Mouse (Mus musculus): ENCODE measurements around the gene Gas7. TPM values are rescaled to one million over a fixed set of nuclear protein-coding genes. Genes with fewer than 3 reads are reported as not detected.

The Gas7 gene
- polyA plus RNA-seq, 1 experiment from 2014 or later: 5.4 TPM

DNA sequence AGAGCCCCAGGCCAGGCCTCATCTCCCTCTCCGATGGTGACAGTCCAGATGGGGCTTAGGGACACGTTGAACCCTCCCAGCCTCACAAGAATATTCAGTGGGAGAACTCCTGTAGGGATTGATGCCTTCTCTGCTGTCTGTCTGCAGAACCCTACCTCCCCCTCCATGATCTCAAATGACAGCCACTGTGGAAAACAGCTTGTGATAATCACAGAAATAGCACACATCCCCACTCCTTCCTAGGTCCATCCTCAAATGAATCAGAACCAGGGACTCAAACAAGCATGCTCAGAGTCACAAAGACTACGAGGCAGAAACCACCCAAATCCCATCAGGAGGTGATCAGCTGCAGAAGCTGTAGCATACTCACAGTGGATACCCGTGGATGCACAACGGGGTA is 210.9 kb downstream of the Gas7 start:
- no peaks in the 10 kb centered on the region for H3K9me3 ChIP-seq (ENCODE audit: control insufficient read depth)
- no peak overlapping the region for H3K27ac ChIP-seq (ENCODE audit: low read depth, low read length)
- H3K4me1 ChIP-seq (replicated peaks; ENCODE audit: control insufficient read depth, insufficient read depth, low read length): no peaks in the 10 kb centered on the region
- 83% methylated on average over 5 of the region's 5 CpGs for WGBS
- no peak overlapping the region for H3K4me3 ChIP-seq (ENCODE audit: low read depth, low read length)
- no peak overlapping the region for H3K9ac ChIP-seq (ENCODE audit: low read depth, low read length)
- H3K4me2 ChIP-seq (replicated peaks; ENCODE audit: low read depth): no peak overlapping the region
- no peak for TF ChIP-seq CTCF (IDR thresholded peaks at IDR 0.05; ENCODE audit: low read depth)
- no peaks in the 10 kb centered on the region for H3K36me3 ChIP-seq (ENCODE audit: control insufficient read depth, insufficient read depth)
- H3K27me3 ChIP-seq (replicated peaks; ENCODE audit: control insufficient read depth, insufficient read depth, low read length): no peaks in the 10 kb centered on the region
- no peak for ATAC-seq

DNA sequence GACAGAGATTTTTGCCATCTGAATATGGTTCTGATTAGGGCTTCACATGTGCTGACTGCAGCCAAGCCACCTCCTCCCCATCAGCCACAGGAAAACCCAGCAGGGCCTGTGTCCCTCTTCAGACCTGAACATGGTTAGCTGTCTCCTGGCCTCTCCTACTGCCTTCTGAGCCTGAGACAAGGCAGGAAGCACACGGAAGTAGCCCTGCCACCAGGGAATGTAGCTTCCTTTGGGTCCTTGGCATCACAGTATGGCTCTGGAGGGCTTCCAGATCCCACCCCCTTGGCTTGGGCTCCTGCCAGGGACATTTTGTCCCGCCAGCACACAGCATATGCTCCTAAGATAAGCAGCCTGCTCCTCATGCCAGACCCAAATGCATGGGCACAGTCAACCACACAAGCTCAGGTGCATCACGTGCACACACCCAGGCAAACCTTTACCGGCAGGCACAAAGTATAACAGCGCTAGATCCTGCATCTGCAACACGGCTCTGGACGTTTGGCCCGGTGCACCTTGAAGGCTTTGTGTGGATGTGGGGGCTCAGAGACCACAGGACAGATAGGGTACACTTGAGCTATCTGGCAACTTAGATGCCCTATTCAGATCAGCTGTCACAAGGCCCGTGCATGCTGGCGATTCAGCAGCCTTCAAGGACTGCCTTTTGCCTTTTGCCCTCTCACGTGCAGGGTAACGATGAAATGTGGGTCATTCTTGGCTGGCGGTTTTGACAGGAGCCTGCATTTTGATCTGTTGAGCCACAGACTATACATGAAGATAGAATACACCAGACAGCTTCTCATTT is 212.5 kb downstream of the Gas7 start:
- Histone ChIP-seq H3K27ac (ENCODE audit: low read depth, low read length) (no peak overlapping the region), H3K36me3 (ENCODE audit: control insufficient read depth, insufficient read depth) (no peaks in the 10 kb centered on the region), H3K4me1 (replicated peaks; ENCODE audit: control insufficient read depth, insufficient read depth, low read length) (no peaks in the 10 kb centered on the region), H3K9me3 (ENCODE audit: control insufficient read depth) (no peaks in the 10 kb centered on the region), H3K4me3 (ENCODE audit: low read depth, low read length) (no peak overlapping the region), H3K4me2 (replicated peaks; ENCODE audit: low read depth) (no peak overlapping the region), H3K27me3 (replicated peaks; ENCODE audit: control insufficient read depth, insufficient read depth, low read length) (no peaks in the 10 kb centered on the region), H3K9ac (ENCODE audit: low read depth, low read length) (no peak overlapping the region)
- WGBS: 83% methylated on average over 13 of the region's 13 CpGs
- TF ChIP-seq CTCF (IDR thresholded peaks at IDR 0.05; ENCODE audit: low read depth): no peak
- ATAC-seq: no peak

DNA sequence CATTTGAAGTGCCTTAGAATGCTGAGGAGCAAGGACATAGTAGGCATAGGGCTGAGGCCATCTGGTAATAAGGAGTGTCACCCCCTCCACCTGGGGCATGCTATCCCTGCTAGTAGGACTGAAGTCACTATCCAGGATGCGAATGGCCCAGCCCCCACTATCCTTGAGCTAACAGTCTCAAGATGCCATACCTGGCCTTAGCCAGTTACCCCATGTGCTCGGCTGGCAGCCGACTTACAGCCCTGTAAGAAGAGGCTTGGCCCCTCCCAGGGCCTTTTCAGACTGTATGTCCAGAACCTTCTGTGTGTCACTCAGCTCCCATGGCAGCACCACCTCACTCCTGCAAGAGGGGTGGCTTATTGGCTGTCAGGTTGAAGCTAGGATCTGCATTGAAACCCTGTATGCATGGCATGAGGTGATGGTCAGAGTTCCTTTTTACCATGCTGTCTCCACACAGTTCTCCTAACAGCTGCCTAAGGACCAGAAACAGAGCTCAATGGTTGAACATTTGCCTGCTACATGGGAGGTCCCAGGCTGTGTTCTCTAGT is 213.3 kb downstream of the Gas7 start:
- Histone ChIP-seq H3K9me3 (ENCODE audit: control insufficient read depth) (no peaks in the 10 kb centered on the region), H3K27ac (ENCODE audit: low read depth, low read length) (no peak overlapping the region), H3K4me3 (ENCODE audit: low read depth, low read length) (no peak overlapping the region), H3K36me3 (ENCODE audit: control insufficient read depth, insufficient read depth) (no peaks in the 10 kb centered on the region), H3K9ac (ENCODE audit: low read depth, low read length) (no peak overlapping the region), H3K27me3 (replicated peaks; ENCODE audit: control insufficient read depth, insufficient read depth, low read length) (no peaks in the 10 kb centered on the region), H3K4me2 (replicated peaks; ENCODE audit: low read depth) (no peak overlapping the region), H3K4me1 (replicated peaks; ENCODE audit: control insufficient read depth, insufficient read depth, low read length) (no peaks in the 10 kb centered on the region)
- no peak for ATAC-seq
- WGBS: 95% methylated on average over 3 of the region's 3 CpGs
- TF ChIP-seq CTCF (IDR thresholded peaks at IDR 0.05; ENCODE audit: low read depth): no peak

DNA sequence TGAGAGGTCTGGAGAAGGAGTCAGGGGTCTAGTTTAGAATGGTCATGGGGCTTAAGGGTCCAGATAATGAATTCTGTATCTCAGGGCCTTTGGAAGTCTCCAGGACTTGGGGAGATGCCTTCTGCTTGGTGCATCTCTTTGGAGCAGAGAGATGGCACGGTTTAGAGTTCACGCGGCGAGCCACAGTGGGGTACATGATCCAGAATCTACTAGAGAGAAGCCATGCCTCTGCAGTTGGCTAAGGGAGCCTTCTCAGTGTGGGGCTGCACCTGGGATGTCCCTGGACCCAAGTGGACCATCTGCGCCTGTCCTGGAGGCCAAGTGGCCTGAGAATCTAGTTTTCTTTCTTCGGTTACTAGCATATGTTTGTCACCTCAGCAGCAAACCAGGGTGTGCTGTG is 214.8 kb downstream of the Gas7 start:
- WGBS: 94% methylated on average over 6 of the region's 6 CpGs
- H3K4me3 ChIP-seq (ENCODE audit: low read depth, low read length): no peak overlapping the region
- H3K27me3 ChIP-seq (replicated peaks; ENCODE audit: control insufficient read depth, insufficient read depth, low read length): no peaks in the 10 kb centered on the region
- no peaks in the 10 kb centered on the region for H3K4me1 ChIP-seq (replicated peaks; ENCODE audit: control insufficient read depth, insufficient read depth, low read length)
- H3K4me2 ChIP-seq (replicated peaks; ENCODE audit: low read depth): no peak overlapping the region
- no peak overlapping the region for H3K9ac ChIP-seq (ENCODE audit: low read depth, low read length)
- TF ChIP-seq CTCF (IDR thresholded peaks at IDR 0.05; ENCODE audit: low read depth): no peak
- no peaks in the 10 kb centered on the region for H3K9me3 ChIP-seq (ENCODE audit: control insufficient read depth)
- no peak overlapping the region for H3K27ac ChIP-seq (ENCODE audit: low read depth, low read length)
- H3K36me3 ChIP-seq (ENCODE audit: control insufficient read depth, insufficient read depth): no peaks in the 10 kb centered on the region
- ATAC-seq: no peak

DNA sequence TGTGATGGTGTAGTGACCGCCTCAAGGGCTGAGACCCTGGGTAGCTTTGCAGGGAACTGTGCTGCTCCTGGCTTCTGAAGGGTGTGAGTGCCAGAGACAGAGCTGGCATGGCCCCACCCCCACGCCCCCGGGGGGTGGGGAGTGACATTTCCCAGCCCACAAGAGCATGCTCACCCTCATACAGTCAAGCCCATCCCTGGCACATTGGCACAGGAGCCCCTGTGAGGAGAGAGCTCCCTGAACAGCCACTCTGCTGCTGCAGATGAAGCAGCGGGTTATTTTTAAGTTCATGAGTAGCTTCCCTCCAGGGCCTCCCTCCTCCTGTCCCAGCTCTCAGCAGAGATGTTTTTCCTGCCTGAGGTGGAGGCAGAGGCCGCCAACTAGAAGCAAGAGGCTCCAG is 216.9 kb downstream of the Gas7 start:
- 68% methylated on average over 5 of the region's 5 CpGs for WGBS
- ATAC-seq: no peak
- H3K4me3 ChIP-seq (ENCODE audit: low read depth, low read length): no peak overlapping the region
- no peak for TF ChIP-seq CTCF (IDR thresholded peaks at IDR 0.05; ENCODE audit: low read depth)
- H3K36me3 ChIP-seq (ENCODE audit: control insufficient read depth, insufficient read depth): no peaks in the 10 kb centered on the region
- H3K4me2 ChIP-seq (replicated peaks; ENCODE audit: low read depth): no peak overlapping the region
- H3K27ac ChIP-seq (ENCODE audit: low read depth, low read length): no peak overlapping the region
- H3K27me3 ChIP-seq (replicated peaks; ENCODE audit: control insufficient read depth, insufficient read depth, low read length): no peaks in the 10 kb centered on the region
- no peaks in the 10 kb centered on the region for H3K9me3 ChIP-seq (ENCODE audit: control insufficient read depth)
- H3K9ac ChIP-seq (ENCODE audit: low read depth, low read length): no peak overlapping the region
- H3K4me1 ChIP-seq (replicated peaks; ENCODE audit: control insufficient read depth, insufficient read depth, low read length): no peaks in the 10 kb centered on the region

DNA sequence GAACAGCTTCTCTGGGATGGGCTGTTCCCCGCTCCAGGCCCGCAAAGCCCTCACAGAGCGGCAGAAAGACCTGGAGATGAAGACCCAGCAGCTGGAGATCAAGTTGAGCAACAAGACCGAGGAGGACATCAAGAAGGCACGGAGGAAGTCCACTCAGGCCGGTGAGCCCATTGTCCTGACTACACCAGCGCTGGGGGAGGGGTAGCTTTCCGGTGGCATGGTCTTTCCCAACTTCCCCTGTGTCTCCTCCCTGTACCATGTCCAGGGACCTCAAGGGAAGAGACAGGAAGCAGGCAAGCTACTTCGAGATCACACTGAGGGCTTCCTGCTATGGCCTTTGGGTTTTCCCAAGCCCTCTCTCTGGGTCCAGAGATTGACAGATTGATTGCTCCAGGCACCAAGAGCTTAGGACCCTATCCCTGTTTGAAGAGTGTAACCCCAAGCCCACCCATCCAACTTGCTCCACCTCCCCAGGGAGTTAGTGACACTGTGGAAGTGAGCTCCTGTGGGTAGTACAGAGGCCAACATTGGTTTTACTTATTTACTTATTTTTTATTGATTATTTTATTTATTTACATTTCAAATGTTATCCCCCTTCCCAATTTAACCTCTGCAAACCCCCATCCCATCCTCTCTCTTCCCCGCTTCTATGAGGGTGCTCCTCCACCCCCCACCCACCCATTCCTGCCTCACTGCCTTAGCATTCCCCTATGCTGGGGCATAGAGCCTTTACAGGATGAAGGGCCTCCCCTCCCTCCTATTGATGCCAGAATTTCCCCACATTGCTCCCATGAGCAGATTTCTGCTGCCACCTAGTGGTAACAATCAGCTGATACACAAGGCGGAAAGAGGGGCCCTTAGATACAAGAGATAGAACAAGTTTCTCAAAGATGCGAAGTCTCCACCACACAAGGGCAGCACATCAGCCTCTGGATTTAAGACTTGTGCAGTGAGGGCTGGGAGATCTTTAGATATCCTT is 220.6 kb downstream of the Gas7 start:
- 0 out of 2 replicates have a peak, but pooled peaks have one; percentile 25 for ATAC-seq
- Histone ChIP-seq H3K36me3 (ENCODE audit: control insufficient read depth, insufficient read depth) (no peaks in the 10 kb centered on the region), H3K27ac (ENCODE audit: low read depth, low read length) (no peak overlapping the region), H3K4me1 (replicated peaks; ENCODE audit: control insufficient read depth, insufficient read depth, low read length) (no peaks in the 10 kb centered on the region), H3K27me3 (replicated peaks; ENCODE audit: control insufficient read depth, insufficient read depth, low read length) (no peaks in the 10 kb centered on the region), H3K9me3 (ENCODE audit: control insufficient read depth) (no peaks in the 10 kb centered on the region), H3K4me2 (replicated peaks; ENCODE audit: low read depth) (no peak overlapping the region), H3K4me3 (ENCODE audit: low read depth, low read length) (no peak overlapping the region), H3K9ac (ENCODE audit: low read depth, low read length) (no peak overlapping the region)
- TF ChIP-seq CTCF (IDR thresholded peaks at IDR 0.05; ENCODE audit: low read depth): peak; percentile 90
- 62% methylated on average over 11 of the region's 12 CpGs for WGBS
